Mouse (Mus musculus): ENCODE data around the gene Cpsf6.

The Cpsf6 gene

GRCm38 (mm10) chr10:117413562-117414527 lies 34.0 kb upstream of the Cpsf6 start:
- DNase-seq (ENCODE audit: low spot score in 2 of 2) = no peak

GRCm38 (mm10) chr10:117412474-117413057 lies 32.8 kb upstream of the Cpsf6 start:
- no peak for DNase-seq (ENCODE audit: low spot score in 2 of 2)

DNA sequence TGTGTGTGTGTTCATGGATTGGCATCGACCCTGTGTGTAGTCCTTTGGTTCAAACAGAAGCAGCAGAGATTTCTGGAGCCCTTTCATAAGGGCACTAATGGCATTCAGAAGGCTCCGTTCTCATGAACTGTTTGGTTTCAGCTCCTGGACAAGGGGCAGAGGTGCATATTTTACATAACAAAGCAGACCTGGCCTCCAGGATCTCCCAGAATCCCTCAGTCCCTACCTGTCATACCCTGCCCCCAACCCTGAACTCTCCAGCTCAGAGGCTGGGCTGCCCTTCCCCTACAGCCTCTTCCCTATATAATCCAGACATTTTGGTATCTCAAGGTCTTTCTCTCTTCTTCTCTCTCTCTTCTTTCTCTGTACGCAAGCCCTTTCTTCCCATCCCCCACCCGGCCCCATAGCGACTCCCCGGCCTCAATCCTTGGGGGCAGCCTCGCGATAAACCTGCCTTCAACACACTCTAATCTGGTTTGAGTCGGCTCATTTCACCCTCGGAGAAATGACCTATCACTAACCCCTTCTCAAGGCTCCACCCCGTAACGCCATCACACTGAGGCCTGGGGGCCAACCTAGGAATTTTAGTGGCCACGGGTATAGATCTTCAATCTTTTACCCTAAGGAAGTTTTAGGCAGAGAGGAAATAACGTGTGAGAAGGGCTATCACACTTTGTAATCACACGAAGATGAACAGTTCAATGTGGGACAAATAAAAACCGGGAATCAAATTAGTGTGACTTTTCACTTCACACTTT lies 32.1 kb upstream of the Cpsf6 start:
- DNase-seq (ENCODE audit: low spot score in 2 of 2) = no peak

DNA sequence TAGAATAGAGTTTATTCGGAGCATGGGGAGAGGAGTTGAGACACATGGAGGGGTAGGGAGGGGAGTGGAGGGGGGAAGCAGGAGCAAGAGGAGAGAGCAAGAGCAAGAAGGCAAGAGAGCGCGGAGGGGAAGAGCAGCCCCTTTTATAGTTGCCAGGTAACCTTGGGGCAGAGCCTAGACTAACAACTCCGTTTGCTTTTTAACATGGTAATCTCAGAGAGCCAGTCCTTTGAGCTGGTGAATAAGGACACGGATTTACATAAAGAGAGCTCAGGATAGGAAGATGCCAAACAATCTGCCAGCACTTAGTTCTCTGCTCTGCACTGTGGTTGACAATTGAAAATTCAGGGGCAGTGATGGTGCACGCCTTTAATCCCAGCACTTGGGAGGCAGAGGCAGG lies 31.3 kb upstream of the Cpsf6 start:
- DNase-seq (ENCODE audit: low spot score in 2 of 2) = no peak

DNA sequence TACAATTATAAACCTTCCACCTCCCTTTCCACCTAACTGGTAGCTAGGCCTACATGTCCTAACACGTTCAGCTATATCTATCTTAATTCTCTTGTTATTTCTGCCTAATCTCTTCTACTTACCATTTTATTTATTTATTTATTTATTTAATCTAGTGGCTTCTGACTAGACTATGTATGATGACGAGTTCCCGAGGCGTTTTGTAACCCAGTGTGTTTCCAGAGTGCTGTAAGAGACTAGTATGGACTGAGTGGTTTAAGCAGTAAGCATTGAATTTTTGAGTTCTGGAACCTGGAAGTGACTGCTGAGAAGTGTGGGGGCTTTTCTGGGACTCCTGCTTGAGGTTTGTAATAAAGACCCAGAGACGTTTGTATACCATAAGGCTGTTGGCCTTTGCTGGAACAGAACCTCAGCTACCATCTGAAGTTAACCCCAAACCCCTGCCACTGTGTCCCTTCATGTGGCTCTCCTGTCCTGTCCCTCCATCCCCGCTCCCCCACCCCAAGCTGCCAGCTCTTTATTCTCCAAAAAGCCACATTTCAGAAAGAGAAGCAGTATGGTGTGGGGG lies 30.8 kb upstream of the Cpsf6 start:
- no peak for DNase-seq (ENCODE audit: low spot score in 2 of 2)

GRCm38 (mm10) chr10:117409373-117410354 lies 29.8 kb upstream of the Cpsf6 start:
- no peak for DNase-seq (ENCODE audit: low spot score in 2 of 2)

DNA sequence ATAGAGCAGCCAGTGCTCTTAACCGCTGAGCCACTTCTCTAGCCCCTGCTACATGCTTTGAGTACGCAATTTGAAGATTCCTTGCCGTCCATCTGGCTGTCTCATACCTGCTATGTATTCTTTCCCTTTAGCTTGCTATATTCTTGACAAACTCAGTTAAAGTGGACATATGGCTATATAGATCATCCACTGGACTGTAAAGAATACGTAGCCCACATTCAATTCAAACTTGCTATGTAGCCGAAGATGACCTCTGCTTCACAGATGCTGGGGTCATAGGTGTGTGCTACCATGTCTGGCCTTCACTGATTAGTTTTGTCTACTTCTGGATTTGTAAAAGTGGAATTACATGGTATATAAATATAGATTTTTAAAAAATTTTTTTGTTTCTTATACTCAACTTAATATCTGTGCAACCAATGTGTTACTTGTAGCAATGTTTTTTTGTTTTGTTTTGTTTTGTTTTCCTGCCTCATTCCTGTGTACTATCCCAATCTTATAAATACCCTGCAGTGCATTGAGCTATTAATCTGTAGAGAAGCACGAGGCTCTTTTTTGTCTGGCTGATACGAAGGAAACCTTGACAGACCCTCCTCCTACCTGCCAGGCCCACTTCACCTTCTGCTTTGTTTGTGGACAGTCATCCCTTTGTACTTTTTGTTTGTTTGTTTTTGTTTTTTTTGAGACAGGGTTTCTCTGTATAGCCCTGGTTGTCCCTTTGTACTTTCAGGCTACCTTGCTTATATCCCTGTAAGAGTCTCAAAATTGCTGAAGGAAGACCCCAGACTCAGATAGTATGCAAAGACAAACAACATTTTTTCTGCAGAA lies 28.9 kb upstream of the Cpsf6 start:
- no peak for DNase-seq (ENCODE audit: low spot score in 2 of 2)

DNA sequence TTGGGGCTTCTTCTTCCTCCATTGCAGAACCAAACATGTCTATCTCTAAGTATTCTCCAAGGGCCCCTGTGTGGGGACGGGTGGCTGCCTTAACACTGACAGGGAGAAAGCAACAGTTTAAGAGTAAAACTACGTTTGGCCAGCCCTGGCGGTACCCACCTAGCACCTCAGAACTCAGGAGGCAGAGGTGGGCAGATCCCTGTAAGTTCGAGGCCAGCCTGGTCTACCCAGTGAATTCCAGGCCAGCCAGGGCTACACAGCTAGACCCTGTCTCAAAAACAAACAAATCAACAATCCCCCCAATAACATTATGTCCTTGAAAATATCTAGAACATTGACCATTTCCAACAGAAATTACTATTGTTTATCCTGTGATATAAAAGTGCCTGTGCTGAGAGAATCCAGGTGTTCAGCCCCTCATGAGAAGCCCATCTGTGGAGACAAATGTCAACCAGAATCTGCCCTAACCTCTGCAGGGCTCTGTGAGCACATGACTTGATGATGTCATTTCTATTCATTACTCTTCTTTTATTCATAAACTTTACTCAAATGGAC lies 28.0 kb upstream of the Cpsf6 start:
- no peak for DNase-seq (ENCODE audit: low spot score in 2 of 2)

GRCm38 (mm10) chr10:117406843-117407733 lies 27.3 kb upstream of the Cpsf6 start:
- DNase-seq (ENCODE audit: low spot score in 2 of 2) = no peak

- no peak for DNase-seq (ENCODE audit: low spot score in 2 of 2)
Observed at GRCm38 (mm10) chr10:117406283-117406588, 26.4 kb upstream of the Cpsf6 start.

DNA sequence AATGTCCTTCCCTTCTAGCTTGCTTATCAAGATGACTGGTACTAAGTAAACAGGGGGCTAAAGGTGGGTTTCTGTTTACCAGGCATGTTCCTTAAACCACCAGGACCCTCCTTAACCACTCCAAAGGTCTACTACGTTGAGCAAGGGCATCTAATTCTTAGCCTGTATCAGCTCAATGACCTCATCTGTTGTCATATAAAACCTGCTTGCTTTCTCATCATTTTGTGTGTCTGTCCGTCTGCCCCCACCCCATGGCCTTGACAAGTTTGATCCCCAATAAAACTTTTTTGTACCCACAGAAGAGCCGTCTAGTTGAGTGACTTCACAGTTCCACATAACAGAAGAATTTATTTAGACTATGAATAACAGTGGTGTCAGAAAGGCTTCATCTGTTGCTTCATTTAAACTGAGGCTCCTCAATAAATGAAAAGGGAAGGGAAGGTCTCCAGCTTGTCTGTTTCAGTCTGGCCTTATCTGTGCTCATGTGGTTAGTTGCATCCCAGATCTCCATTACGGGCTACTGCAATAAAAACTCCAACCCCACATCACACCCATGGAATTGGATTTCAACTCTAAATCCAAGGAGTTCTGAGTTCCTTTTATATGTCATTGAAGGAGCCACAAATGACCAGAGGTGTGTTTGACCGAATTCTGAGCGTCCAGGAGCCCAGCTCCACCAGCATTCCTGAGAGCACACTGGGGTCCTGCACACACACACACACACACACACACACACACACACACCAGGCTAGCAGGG lies 25.9 kb upstream of the Cpsf6 start:
- DNase-seq (ENCODE audit: low spot score in 2 of 2) = no peak

- DNase-seq (ENCODE audit: low spot score in 2 of 2) = no peak
Observed at GRCm38 (mm10) chr10:117404384-117404783, 24.6 kb upstream of the Cpsf6 start.

DNA sequence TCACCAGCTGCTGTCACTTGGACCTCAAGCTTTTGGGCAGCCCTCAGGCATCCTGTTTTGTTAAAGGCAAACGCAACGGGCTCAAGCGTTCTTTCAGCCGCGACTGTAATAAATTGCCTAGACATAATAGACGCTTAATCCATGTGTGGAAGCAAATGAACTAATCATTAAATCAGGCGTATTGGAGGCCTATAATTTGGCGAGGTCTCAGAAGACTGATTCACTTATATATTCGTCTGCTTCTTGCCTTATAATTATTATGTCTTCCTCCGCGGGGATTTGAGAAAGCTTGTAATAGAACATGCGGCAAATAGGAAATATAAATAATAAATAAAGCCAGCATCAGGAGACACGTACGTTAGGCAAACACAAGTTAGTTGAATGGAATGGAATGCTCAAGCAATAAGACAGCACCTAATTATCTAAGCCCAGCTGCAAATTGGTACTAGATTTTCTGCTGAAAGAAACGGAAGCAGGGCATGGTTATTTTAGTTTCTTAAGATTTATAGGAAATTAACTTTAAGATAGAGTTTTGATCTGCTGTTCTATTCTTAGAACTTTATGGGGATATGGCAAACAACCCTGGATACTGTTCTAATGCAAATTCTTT lies 23.6 kb upstream of the Cpsf6 start:
- no peak for DNase-seq (ENCODE audit: low spot score in 2 of 2)

GRCm38 (mm10) chr10:117402403-117403333 lies 22.9 kb upstream of the Cpsf6 start:
- DNase-seq (ENCODE audit: low spot score in 2 of 2) = no peak

DNA sequence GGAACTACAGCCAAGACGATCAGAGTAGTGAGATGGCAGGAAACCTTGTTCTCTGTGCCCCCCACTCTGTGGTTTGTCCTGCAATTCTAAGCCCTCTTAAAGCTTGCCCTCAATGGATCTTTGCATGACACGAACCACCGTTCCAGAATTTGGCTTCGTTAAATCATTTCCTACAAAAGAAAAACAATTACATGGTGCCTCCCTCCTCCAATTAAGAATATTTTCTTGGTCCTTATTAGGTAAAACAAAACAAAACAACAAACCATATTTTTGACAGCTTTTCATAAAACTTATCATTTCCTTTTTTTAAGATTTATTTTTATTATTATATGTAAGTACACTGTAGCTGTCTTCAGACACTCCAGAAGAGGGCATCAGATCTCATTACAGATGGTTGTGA lies 21.5 kb upstream of the Cpsf6 start:
- DNase-seq (ENCODE audit: low spot score in 2 of 2) = no peak

DNA sequence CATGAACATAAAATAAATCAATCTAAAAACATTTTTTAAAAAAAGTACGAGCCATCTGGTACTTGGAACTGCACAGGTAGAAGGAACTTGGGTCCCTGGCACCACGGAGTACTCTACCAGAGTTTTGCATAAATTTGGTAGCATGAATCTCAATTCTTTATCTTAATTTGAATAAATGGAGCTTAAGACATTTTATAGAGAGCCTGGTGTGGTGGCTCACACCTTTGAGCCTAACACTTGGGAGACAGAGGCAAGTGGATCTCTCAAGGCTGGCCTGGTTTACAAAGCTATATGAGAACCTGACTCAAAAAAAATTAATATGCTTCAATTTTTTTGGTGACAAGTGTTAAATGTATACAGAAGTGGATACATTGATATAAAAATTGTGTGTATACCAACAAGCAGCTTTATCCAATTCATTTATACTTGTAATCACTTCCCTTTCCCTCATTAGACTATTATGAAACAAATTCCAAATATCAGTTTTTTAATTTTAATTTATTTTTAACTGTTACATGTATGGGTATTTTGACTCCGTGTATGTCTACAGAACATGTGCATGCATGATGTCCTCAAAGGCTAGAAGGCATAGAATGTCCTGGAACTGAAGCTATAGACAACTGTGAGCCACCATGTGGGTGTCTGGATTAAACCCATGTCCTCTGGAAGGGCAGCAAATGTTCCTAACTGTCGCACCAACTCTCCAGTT lies 20.6 kb upstream of the Cpsf6 start:
- no peak for DNase-seq (ENCODE audit: low spot score in 2 of 2)
